In genomic region chr19:45540657-45541408, GRCm38 (mm10) we compare ENCODE assay signal across 7 mouse cellular contexts. TPM values are rescaled to one million over a fixed set of nuclear protein-coding genes. Genes with fewer than 3 reads are reported as not detected.
DNase-seq lines count a peak whose midpoint lies in the region; ATAC-seq and TF ChIP-seq lines count a peak whose summit lies in the region.

No protein-coding gene starts in this region.

- no peak for ATAC-seq in lung, embryonic 14.5 days (ENCODE audit: insufficient read depth)
- no peak for ATAC-seq in embryonic facial prominence, embryonic 15.5 days (ENCODE audit: insufficient number of reproducible peaks, low FRiP score, low TSS enrichment, low read depth)
- no peak for ATAC-seq in intestine, embryonic 16.5 days

- peak overlapping the region; percentile 41 for H3K4me3 ChIP-seq in lung, embryonic 14.5 days (ENCODE audit: low read depth, low read length)
- H3K4me3 ChIP-seq in lung, adult 2 months (replicated peaks; ENCODE audit: extremely low read depth, low read depth, low read length) = no peak overlapping the region
- peak overlapping the region; percentile 41 for H3K4me3 ChIP-seq in embryonic facial prominence, embryonic 15.5 days (replicated peaks)
- H3K4me3 ChIP-seq in intestine, embryonic 16.5 days (ENCODE audit: low read length) = peak overlapping the region; percentile 47; the same call in 1 of the 2 replicates

- peak overlapping the region; percentile 75 for H3K4me2 ChIP-seq in lung, embryonic 14.5 days
- peak overlapping the region; percentile 81 for H3K4me2 ChIP-seq in embryonic facial prominence, embryonic 15.5 days (replicated peaks)
- peak overlapping the region; percentile 83 for H3K4me2 ChIP-seq in intestine, embryonic 16.5 days (ENCODE audit: low read depth, low read length)

- WGBS in lung, embryonic 14.5 days = 33% methylated on average over 8 of the region's 8 CpGs
- 31% methylated on average over 8 of the region's 8 CpGs for WGBS in lung, adult 2 months
- 22% methylated on average over 8 of the region's 8 CpGs for WGBS in embryonic facial prominence, embryonic 15.5 days
- 25% methylated on average over 8 of the region's 8 CpGs for WGBS in intestine, embryonic 16.5 days

- H3K27me3 ChIP-seq in lung, embryonic 14.5 days (ENCODE audit: insufficient read depth, low read length) = peaks cover 47% of the 10 kb centered on the region
- peaks cover 43% of the 10 kb centered on the region for H3K27me3 ChIP-seq in embryonic facial prominence, embryonic 15.5 days
- H3K27me3 ChIP-seq in intestine, embryonic 16.5 days (replicated peaks; ENCODE audit: control insufficient read depth, insufficient read depth, low read length) = peaks cover 15% of the 10 kb centered on the region; the same call in 1 of the 2 replicates

- TF ChIP-seq POLR2A in lung, adult 2 months (IDR thresholded peaks at IDR 0.05; ENCODE audit: borderline replicate concordance, extremely low read depth, low read depth, low read length) = no peak

- no peak for DNase-seq in lung, embryonic 14.5 days
- no peak for DNase-seq in lung, adult 2 months
- DNase-seq in retina, embryonic 14.5 days (ENCODE audit: low spot score) = peak; percentile 12
- no peak for DNase-seq in cerebellum, adult 8-10 months
- no peak for DNase-seq in ovary, postnatal 10 days (ENCODE audit: low spot score)

- H3K36me3 ChIP-seq in lung, embryonic 14.5 days (ENCODE audit: insufficient read depth) = no peaks in the 10 kb centered on the region
- no peaks in the 10 kb centered on the region for H3K36me3 ChIP-seq in embryonic facial prominence, embryonic 15.5 days
- no peaks in the 10 kb centered on the region for H3K36me3 ChIP-seq in intestine, embryonic 16.5 days (ENCODE audit: control insufficient read depth, insufficient read depth, low read length)

- no peaks in the 10 kb centered on the region for H3K9me3 ChIP-seq in lung, embryonic 14.5 days (ENCODE audit: low read depth, low read length)
- H3K9me3 ChIP-seq in embryonic facial prominence, embryonic 15.5 days (replicated peaks) = no peaks in the 10 kb centered on the region
- no peaks in the 10 kb centered on the region for H3K9me3 ChIP-seq in intestine, embryonic 16.5 days (ENCODE audit: control insufficient read depth, low read length)

- no peak overlapping the region for H3K27ac ChIP-seq in lung, embryonic 14.5 days (ENCODE audit: low read depth)
- no peak overlapping the region for H3K27ac ChIP-seq in embryonic facial prominence, embryonic 15.5 days (replicated peaks)
- no peak overlapping the region for H3K27ac ChIP-seq in intestine, embryonic 16.5 days (ENCODE audit: low read length)

- TF ChIP-seq CTCF in lung, embryonic 14.5 days (IDR thresholded peaks at IDR 0.05; ENCODE audit: low read depth) = no peak
- no peak for TF ChIP-seq CTCF in lung, adult 2 months (IDR thresholded peaks at IDR 0.05; ENCODE audit: insufficient read depth, low read length)

- no peak overlapping the region; the same call in 1 of the 2 replicates for H3K9ac ChIP-seq in lung, embryonic 14.5 days
- H3K9ac ChIP-seq in embryonic facial prominence, embryonic 15.5 days = no peak overlapping the region
- 0 out of 2 replicates have a peak overlapping the region, but pooled peaks have one; percentile 56 for H3K9ac ChIP-seq in intestine, embryonic 16.5 days (ENCODE audit: low read depth, low read length)

- peaks cover 2% of the 10 kb centered on the region; the same call in 1 of the 2 replicates for H3K4me1 ChIP-seq in lung, embryonic 14.5 days (ENCODE audit: insufficient read depth)
- peaks cover 8% of the 10 kb centered on the region; the same call in 1 of the 2 replicates for H3K4me1 ChIP-seq in lung, adult 2 months (ENCODE audit: control insufficient read depth, insufficient read depth, low read length)
- peaks cover 27% of the 10 kb centered on the region for H3K4me1 ChIP-seq in embryonic facial prominence, embryonic 15.5 days
- peaks cover 18% of the 10 kb centered on the region for H3K4me1 ChIP-seq in intestine, embryonic 16.5 days (ENCODE audit: control insufficient read depth, insufficient read depth, low read length)

RNA-seq across cellular contexts. Expression of gene Poll, which starts 19.5 kb away (rescaled TPM):
- 15.9 and 18.3 TPM in 2 replicates for polyA plus RNA-seq in lung, embryonic 14.5 days (2014; fragmentation: Nextera tagmentation; extraction: Ambion mirVana)
- polyA plus RNA-seq in lung, adult 2 months (2012; rRNA removed) = 9.1 and 10.6 TPM in 2 replicates
- polyA plus RNA-seq in embryonic facial prominence, embryonic 15.5 days (2015; fragmentation: Nextera tagmentation; extraction: Ambion mirVana) = 14.4 and 15.5 TPM in 2 replicates
- 14.5 and 14.7 TPM in 2 replicates for polyA plus RNA-seq in intestine, embryonic 16.5 days (2015; fragmentation: Nextera tagmentation; extraction: Ambion mirVana)

RNA-seq across cellular contexts. Expression of gene Gm17018, which starts 19.6 kb away (rescaled TPM):
- polyA plus RNA-seq in lung, embryonic 14.5 days (2014; fragmentation: Nextera tagmentation; extraction: Ambion mirVana) = 48.0 and 56.7 TPM in 2 replicates
- polyA plus RNA-seq in lung, adult 2 months (2012; rRNA removed) = 6.6 and 7.5 TPM in 2 replicates
- 46.0 and 53.7 TPM in 2 replicates for polyA plus RNA-seq in embryonic facial prominence, embryonic 15.5 days (2015; fragmentation: Nextera tagmentation; extraction: Ambion mirVana)
- 30.4 and 34.6 TPM in 2 replicates for polyA plus RNA-seq in intestine, embryonic 16.5 days (2015; fragmentation: Nextera tagmentation; extraction: Ambion mirVana)
